Mouse (Mus musculus): ENCODE measurements around the gene Cavin3. TPM values are rescaled to one million over a fixed set of nuclear protein-coding genes. Genes with fewer than 3 reads are reported as not detected.
A peak's percentile ranks its signal among the peaks of the same experiment; 100 is the strongest.

Cavin3 gene
- polyA plus RNA-seq (2012; ENCODE audit: insufficient read depth, insufficient read length, low replicate concordance, missing spikeins) = not detected in 2 replicates

DNA sequence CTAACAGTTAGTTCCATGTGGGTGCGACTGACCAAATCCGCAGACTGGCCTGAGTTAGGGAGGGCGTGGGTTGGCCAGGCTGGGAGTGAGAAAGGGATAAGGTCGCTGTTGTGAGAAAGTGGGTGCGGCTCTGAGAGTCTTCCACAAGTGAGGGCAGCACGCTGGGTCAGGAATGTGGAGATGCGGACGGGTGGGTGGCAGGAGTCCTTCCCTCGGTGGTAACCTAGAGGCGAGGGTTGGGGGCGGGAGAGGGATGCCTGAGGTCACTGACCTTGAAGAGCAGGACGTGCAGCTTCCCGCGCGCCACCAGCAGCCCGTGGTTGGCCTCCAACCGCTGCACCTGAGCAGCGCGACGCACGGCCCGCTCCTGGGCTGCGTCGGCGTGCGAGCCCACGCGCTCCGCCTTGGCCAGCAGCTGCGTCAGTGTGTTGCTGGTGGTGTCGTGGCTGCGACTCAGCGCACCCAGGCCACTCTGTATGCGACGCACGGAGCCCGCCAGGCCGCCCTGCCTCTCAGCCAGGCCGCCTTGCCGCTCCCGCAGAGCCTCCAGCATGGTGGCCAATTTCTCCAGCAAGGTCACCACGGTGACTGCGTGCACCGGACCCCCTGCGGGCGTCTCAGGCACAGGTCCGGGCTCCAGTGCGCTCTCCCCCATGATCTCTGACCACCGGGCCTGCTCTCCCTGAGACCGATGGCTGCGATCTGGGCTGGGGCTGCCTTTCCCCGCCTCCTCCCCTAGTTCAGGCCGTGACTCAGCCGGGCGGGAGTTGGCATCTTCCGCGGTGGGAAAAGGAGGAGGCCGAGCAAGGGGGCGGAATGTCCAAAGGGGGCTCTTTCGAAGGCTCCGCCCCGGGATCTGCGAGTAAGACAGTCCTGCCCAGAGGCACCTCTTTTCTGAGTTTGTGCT is at the start of gene Cavin3:
TSS of gene Cavin3 (minus strand) at position 796 of the 907 bp plus-strand sequence.
- Histone ChIP-seq H3K27ac (ENCODE audit: insufficient read depth, low read depth, low read length) (peak within 1 kb of the TSS; percentile 73), H3K4me1 (ENCODE audit: control insufficient read depth, insufficient read depth, low read length) (peaks cover 27% of the 10 kb centered on the region), H3K4me3 (ENCODE audit: insufficient read depth, low read depth, low read length) (peak within 1 kb of the TSS; percentile 61)
- WGBS = 3% methylated on average over 63 of the region's 63 CpGs
- TF ChIP-seq CTCF (IDR thresholded peaks at IDR 0.05; ENCODE audit: insufficient read depth, low read depth, low read length) = no peak
- TF ChIP-seq POLR2A (IDR thresholded peaks at IDR 0.05; ENCODE audit: insufficient read depth, low read depth, low read length) = 0 out of 2 replicates have a peak, but pooled peaks have one; percentile 37

DNA sequence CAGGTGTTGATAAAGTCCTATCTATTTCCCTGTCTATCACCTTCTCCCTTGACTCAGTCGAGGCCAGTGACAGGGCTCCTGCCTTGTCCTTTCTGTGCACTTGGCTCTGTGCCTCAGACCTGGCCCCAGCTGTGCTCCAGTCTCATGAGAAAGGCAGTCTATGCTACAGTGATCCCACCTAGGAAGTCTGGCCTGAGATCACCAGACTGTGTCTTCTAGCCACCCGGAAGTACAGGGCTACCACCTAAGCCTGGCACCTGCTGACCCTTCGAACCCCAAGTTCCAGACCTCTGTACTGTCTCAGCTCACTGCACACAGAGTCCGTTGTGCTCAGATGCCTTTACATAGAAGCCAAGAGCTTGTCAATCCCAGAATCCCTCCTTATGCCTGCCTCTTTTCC is 46.0 kb upstream of the Cavin3 start:
- Histone ChIP-seq H3K4me3 (ENCODE audit: insufficient read depth, low read depth, low read length) (no peak overlapping the region), H3K4me1 (ENCODE audit: control insufficient read depth, insufficient read depth, low read length) (no peaks in the 10 kb centered on the region), H3K27ac (ENCODE audit: insufficient read depth, low read depth, low read length) (no peak overlapping the region)
- WGBS = 76% methylated on average over 4 of the region's 4 CpGs
- TF ChIP-seq CTCF (IDR thresholded peaks at IDR 0.05; ENCODE audit: insufficient read depth, low read depth, low read length) = no peak
- TF ChIP-seq POLR2A (IDR thresholded peaks at IDR 0.05; ENCODE audit: insufficient read depth, low read depth, low read length) = no peak

DNA sequence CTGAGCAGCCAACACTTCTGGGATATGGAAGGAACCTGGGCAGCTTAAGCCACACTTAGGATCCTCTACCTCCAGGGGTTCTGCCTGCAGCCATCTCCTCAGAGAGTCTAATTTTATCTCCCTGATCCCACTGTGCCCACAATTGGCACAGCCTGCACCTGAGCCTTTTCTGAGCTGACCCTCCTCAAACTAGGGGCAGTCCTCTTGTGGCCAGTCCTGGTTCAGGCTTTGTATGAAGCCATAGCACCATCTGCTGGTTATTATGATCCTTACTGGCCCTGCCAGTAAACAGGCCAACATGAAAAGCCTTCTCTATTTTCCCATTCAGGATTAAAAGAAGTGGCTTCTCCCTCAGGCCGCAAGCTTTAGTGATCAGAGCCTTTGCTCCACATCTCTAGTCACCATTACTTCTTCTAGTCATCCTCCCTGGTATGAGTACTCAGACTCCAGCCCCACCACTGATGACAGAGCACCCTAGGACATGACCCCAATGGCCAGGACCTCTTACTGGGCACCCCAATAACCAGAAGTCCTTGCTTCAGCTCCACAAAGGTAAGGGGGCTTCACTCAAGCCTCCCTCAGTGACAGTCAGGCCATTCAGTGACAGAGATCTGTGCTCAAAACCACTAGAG is 45.3 kb upstream of the Cavin3 start:
- TF ChIP-seq POLR2A (IDR thresholded peaks at IDR 0.05; ENCODE audit: insufficient read depth, low read depth, low read length) (no peak), CTCF (IDR thresholded peaks at IDR 0.05; ENCODE audit: insufficient read depth, low read depth, low read length) (peak; percentile 31; the same call in 1 of the 2 replicates)
- Histone ChIP-seq H3K27ac (ENCODE audit: insufficient read depth, low read depth, low read length) (no peak overlapping the region), H3K4me3 (ENCODE audit: insufficient read depth, low read depth, low read length) (no peak overlapping the region), H3K4me1 (ENCODE audit: control insufficient read depth, insufficient read depth, low read length) (no peaks in the 10 kb centered on the region)
- WGBS = 39% methylated on average over 1 of the region's 1 CpGs

DNA sequence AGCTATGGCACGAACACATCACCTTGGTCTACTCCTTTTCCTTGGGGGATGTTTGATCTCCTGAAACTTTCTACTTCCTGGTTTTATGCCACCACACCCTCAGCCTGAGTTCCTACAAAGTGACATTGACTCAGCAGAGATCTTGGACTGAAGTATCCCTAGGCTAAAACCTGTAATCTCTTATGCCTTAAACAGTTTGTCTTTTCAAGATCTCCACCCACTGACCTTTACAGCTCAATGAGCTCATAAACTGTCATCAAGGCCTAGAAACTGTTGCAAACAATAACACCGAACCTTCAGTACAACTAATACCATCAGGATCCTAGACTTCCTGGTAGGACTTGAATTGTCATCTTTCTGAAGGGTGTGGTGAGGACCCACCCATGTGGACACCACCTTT is 42.1 kb upstream of the Cavin3 start:
- Histone ChIP-seq H3K4me3 (ENCODE audit: insufficient read depth, low read depth, low read length) (no peak overlapping the region), H3K4me1 (ENCODE audit: control insufficient read depth, insufficient read depth, low read length) (peaks cover 7% of the 10 kb centered on the region), H3K27ac (ENCODE audit: insufficient read depth, low read depth, low read length) (no peak overlapping the region)
- TF ChIP-seq CTCF (IDR thresholded peaks at IDR 0.05; ENCODE audit: insufficient read depth, low read depth, low read length) (no peak), POLR2A (IDR thresholded peaks at IDR 0.05; ENCODE audit: insufficient read depth, low read depth, low read length) (no peak)
- 81% methylated on average over 2 of the region's 2 CpGs for WGBS

DNA sequence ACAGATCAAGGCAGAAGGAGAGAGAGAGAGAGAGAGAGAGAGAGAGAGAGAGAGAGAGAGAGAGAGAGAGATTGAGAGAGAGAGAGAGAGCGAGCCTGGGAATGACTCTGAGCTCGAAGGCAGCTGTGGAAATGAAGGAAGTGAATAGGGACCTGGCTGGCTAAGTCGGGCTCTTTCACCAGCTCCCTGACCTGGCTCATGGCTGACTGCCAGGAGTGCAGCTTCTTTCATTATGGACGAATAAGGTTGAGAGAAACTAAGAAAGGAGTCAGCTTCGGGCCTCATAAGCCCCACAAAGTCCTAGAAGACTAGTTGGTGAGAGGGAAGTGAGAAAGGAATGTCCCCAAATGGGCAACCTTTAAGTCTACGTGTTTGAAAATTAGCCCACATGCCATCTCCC is 38.1 kb upstream of the Cavin3 start:
- peaks cover 7% of the 10 kb centered on the region for H3K4me1 ChIP-seq (ENCODE audit: control insufficient read depth, insufficient read depth, low read length)
- WGBS = 31% methylated on average over 6 of the region's 6 CpGs
- no peak for TF ChIP-seq CTCF (IDR thresholded peaks at IDR 0.05; ENCODE audit: insufficient read depth, low read depth, low read length)
- no peak for TF ChIP-seq POLR2A (IDR thresholded peaks at IDR 0.05; ENCODE audit: insufficient read depth, low read depth, low read length)
- H3K27ac ChIP-seq (ENCODE audit: insufficient read depth, low read depth, low read length) = peak overlapping the region; percentile 62; the same call in 1 of the 2 replicates
- H3K4me3 ChIP-seq (ENCODE audit: insufficient read depth, low read depth, low read length) = no peak overlapping the region

DNA sequence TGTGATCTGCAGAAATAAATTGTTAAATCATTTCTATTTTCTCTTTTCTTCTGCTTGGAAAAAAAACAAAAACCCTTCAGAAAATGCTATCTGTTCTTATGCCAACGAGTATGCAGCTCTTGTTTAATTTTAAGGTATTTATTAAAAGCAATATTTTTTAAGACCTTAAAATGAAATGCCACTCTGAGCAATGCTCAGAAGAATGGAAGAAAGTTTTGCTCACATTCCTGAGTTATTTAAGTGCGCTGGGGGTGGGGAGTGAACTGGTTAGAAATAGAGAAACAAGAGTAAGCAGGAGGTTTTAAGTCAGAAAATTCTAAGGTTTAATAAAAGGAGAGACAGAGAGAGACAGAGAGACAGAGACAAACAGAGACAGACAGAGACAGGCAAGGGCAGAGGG is 37.7 kb upstream of the Cavin3 start:
- Histone ChIP-seq H3K4me3 (ENCODE audit: insufficient read depth, low read depth, low read length) (no peak overlapping the region), H3K27ac (ENCODE audit: insufficient read depth, low read depth, low read length) (peak overlapping the region; percentile 62), H3K4me1 (ENCODE audit: control insufficient read depth, insufficient read depth, low read length) (peaks cover 7% of the 10 kb centered on the region)
- WGBS = 55% methylated on average over 2 of the region's 2 CpGs
- TF ChIP-seq POLR2A (IDR thresholded peaks at IDR 0.05; ENCODE audit: insufficient read depth, low read depth, low read length) = no peak
- TF ChIP-seq CTCF (IDR thresholded peaks at IDR 0.05; ENCODE audit: insufficient read depth, low read depth, low read length) = no peak

DNA sequence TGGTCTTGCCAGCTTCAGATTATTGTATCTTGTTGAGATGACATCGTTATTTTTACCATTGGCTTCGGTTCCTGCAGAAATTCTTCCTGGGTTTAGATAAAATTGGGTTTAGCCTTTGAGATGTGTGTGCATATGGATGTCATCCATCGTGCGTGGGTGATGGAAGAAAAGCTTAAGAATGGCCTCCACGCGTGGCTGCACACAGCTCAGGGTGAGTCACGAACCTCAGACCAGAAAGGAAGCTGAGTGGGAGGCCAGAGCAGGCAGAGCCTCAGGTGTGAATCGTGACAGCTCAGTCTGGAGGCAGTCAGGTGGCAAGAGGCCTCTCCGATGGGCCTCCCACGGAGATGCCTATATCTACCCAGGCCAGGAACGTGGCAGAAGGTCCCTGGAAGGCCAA is 37.2 kb upstream of the Cavin3 start:
- TF ChIP-seq CTCF (IDR thresholded peaks at IDR 0.05; ENCODE audit: insufficient read depth, low read depth, low read length) (no peak), POLR2A (IDR thresholded peaks at IDR 0.05; ENCODE audit: insufficient read depth, low read depth, low read length) (no peak)
- Histone ChIP-seq H3K4me1 (ENCODE audit: control insufficient read depth, insufficient read depth, low read length) (peaks cover 7% of the 10 kb centered on the region), H3K27ac (ENCODE audit: insufficient read depth, low read depth, low read length) (peak overlapping the region; percentile 29; the same call in 1 of the 2 replicates), H3K4me3 (ENCODE audit: insufficient read depth, low read depth, low read length) (no peak overlapping the region)
- 41% methylated on average over 11 of the region's 11 CpGs for WGBS

DNA sequence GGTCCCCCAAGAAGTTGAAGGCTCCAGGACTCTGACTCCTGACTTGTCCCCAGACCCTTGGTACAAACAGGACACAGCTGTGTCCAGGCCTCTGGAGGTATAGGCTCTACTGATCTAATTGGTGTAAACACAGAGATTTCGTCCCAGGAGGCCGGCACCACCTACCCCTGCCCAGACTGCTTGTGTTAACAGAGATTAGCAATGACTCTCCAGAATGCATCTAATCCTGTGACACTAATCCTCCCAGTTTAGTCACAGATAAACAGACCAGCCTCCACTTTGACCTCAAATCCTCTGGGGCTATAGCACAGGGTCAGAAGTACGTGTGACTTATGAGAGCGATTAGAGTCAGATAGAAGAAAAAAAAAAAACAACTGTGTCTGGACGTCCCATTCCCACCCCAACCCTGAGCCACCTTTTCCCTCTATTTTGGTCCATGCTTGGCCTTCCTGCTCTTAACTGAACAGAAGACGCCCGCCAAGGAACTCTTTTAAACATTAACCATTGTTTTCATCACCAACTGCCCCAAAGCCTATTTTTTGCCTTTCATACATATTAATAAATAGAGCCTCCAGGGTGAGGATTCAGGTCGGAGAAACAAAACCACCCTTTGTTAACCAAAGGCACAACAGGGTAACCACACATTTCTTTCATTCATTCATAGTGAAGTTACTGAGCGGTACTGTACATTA is 34.7 kb upstream of the Cavin3 start:
- TF ChIP-seq CTCF (IDR thresholded peaks at IDR 0.05; ENCODE audit: insufficient read depth, low read depth, low read length) = no peak
- no peak for TF ChIP-seq POLR2A (IDR thresholded peaks at IDR 0.05; ENCODE audit: insufficient read depth, low read depth, low read length)
- peaks cover 9% of the 10 kb centered on the region for H3K4me1 ChIP-seq (ENCODE audit: control insufficient read depth, insufficient read depth, low read length)
- no peak overlapping the region for H3K4me3 ChIP-seq (ENCODE audit: insufficient read depth, low read depth, low read length)
- WGBS = 61% methylated on average over 9 of the region's 9 CpGs
- no peak overlapping the region for H3K27ac ChIP-seq (ENCODE audit: insufficient read depth, low read depth, low read length)
